Mouse (Mus musculus) erythroblast, embryonic 14.5 days (primary cell): ENCODE measurements around the gene Rbfox3.

ENCODE experiments used
- GATA1 ChIP-seq: IDR thresholded peaks from 2 replicates; pipeline ENCODE4 v1.6.1; 2012; ENCODE audit warnings: low read length, inconsistent platforms, mixed read lengths
- TAL1 ChIP-seq: IDR thresholded peaks from 3 replicates; pipeline ENCODE4 v1.6.1; 2012; ENCODE audit warnings: low read length, inconsistent platforms, mixed read lengths

DNA sequence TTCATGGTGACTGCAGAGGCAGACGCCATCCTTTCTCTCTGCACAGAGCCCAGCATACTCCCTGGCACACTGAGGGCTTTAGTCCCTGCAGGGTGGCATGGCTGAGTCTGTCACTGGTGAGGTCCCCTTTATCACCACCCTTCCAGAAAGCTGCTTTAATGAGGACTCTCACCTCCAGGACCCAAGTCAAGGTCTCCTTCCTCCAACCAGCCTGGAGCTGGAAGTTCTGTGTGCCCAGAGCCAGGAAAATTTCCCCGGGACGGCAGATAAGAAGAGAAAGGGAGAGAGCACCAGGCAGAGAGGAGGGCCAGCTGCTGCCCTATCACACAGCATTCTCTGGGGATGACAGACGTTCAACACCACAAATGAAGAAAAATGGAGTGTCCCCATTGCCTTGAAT, 73.2 kb downstream of the Rbfox3 start:
- TF ChIP-seq GATA1, result no peak
- TF ChIP-seq TAL1, result no peak
